Mouse (Mus musculus): Measurements from ENCODE around the gene Tmem238l. TPM values are rescaled to one million over a fixed set of nuclear protein-coding genes. Genes with fewer than 3 reads are reported as not detected.

The Tmem238l gene
- polyA plus RNA-seq, 1 experiment from 2014 or later = not detected

DNA sequence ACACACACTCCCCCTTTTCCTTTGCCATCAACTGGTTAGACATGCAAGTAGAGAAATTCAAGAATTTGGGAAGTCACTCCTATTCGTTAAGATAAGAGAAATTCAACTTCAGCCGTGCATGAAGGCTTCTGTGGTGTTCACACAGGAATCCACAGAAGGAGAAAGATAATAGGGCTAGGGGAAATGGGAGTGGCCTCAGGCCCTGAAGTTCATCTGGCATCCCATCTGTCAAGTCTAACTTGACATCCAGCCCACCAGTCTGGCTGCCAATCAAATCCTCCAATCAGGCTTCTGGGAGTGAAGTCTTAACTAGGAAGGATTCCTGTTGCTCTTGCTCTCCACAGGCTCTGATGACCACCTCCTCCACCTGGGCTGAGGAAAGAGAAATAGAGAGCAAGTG is 46.5 kb downstream of the Tmem238l start:
- H3K4me3 ChIP-seq (ENCODE audit: low read depth, low read length) = no peak overlapping the region
- DNase-seq (ENCODE audit: low spot score) (no peak), ATAC-seq (ENCODE audit: insufficient number of reproducible peaks, low FRiP score, low TSS enrichment, low read depth) (no peak)
- no peaks in the 10 kb centered on the region for H3K27me3 ChIP-seq (ENCODE audit: control insufficient read depth, insufficient read depth, low read length)
- H3K36me3 ChIP-seq (ENCODE audit: control insufficient read depth, insufficient read depth, low read length) = no peaks in the 10 kb centered on the region
- no peak overlapping the region for H3K4me2 ChIP-seq (ENCODE audit: low read depth, severe bottlenecking)
- no peak overlapping the region for H3K27ac ChIP-seq (replicated peaks; ENCODE audit: low read depth, low read length)
- WGBS = 70% methylated on average over 2 of the region's 2 CpGs
- no peaks in the 10 kb centered on the region for H3K4me1 ChIP-seq (ENCODE audit: control insufficient read depth, insufficient read depth, low read length)
- H3K9me3 ChIP-seq (ENCODE audit: control insufficient read depth, low read length) = no peaks in the 10 kb centered on the region
- no peak overlapping the region for H3K9ac ChIP-seq (ENCODE audit: low read length)

DNA sequence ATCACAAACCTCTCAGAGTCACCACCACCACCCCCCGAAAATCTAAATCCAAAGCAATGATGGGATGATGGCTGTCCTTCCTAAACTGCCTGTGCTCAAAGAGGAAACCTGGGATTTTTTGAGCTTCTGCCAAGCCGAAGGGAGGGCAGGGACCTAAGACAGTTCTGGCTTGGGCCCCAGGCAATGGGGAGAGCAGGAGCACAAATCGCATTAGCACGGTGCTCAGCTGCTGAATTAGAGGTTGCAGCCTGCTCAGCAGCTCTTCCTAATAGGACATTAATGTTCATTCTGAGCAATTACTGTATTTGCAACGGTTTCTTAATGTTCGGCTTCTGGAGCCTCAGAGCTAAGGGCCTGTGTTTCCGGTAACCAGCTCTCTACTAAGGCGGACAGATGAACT is 51.5 kb downstream of the Tmem238l start:
- no peaks in the 10 kb centered on the region for H3K36me3 ChIP-seq (ENCODE audit: control insufficient read depth, insufficient read depth, low read length)
- no peak overlapping the region for H3K4me3 ChIP-seq (ENCODE audit: low read depth, low read length)
- no peak for ATAC-seq (ENCODE audit: insufficient number of reproducible peaks, low FRiP score, low TSS enrichment, low read depth)
- no peak overlapping the region for H3K4me2 ChIP-seq (ENCODE audit: low read depth, severe bottlenecking)
- no peak overlapping the region for H3K9ac ChIP-seq (ENCODE audit: low read length)
- no peaks in the 10 kb centered on the region for H3K9me3 ChIP-seq (ENCODE audit: control insufficient read depth, low read length)
- no peaks in the 10 kb centered on the region for H3K27me3 ChIP-seq (ENCODE audit: control insufficient read depth, insufficient read depth, low read length)
- H3K27ac ChIP-seq (replicated peaks; ENCODE audit: low read depth, low read length) = no peak overlapping the region
- H3K4me1 ChIP-seq (ENCODE audit: control insufficient read depth, insufficient read depth, low read length) = no peaks in the 10 kb centered on the region
- no peak for DNase-seq (ENCODE audit: low spot score)
- WGBS = 86% methylated on average over 8 of the region's 8 CpGs

DNA sequence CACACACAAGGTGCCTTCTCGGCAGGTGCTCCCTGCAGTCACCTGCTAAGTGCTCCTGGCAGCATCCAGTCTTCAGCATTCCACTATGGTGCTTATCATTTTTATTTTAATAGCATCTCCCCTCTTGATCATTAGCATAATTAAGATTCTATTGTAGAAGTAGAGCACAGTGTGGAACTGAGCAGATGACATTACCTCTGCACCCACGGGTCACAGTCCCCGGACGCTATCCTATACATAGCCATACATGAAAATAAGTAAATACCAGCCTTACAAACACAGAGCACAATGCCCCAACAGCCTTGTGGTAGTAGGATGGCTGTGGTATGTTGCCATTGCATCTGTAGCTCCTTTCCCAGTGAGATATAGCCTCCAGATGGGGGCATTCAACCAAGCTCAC is 52.1 kb downstream of the Tmem238l start:
- Histone ChIP-seq H3K9ac (ENCODE audit: low read length) (no peak overlapping the region), H3K9me3 (ENCODE audit: control insufficient read depth, low read length) (no peaks in the 10 kb centered on the region), H3K27me3 (ENCODE audit: control insufficient read depth, insufficient read depth, low read length) (no peaks in the 10 kb centered on the region), H3K36me3 (ENCODE audit: control insufficient read depth, insufficient read depth, low read length) (no peaks in the 10 kb centered on the region), H3K4me2 (ENCODE audit: low read depth, severe bottlenecking) (no peak overlapping the region), H3K4me3 (ENCODE audit: low read depth, low read length) (no peak overlapping the region), H3K4me1 (ENCODE audit: control insufficient read depth, insufficient read depth, low read length) (no peaks in the 10 kb centered on the region), H3K27ac (replicated peaks; ENCODE audit: low read depth, low read length) (no peak overlapping the region)
- DNase-seq (ENCODE audit: low spot score) (no peak), ATAC-seq (ENCODE audit: insufficient number of reproducible peaks, low FRiP score, low TSS enrichment, low read depth) (no peak)
- WGBS = 94% methylated on average over 4 of the region's 4 CpGs

- Histone ChIP-seq H3K4me3 (ENCODE audit: low read depth, low read length) (no peak overlapping the region), H3K9ac (ENCODE audit: low read length) (no peak overlapping the region), H3K4me1 (ENCODE audit: control insufficient read depth, insufficient read depth, low read length) (no peaks in the 10 kb centered on the region), H3K36me3 (ENCODE audit: control insufficient read depth, insufficient read depth, low read length) (no peaks in the 10 kb centered on the region), H3K27ac (replicated peaks; ENCODE audit: low read depth, low read length) (no peak overlapping the region), H3K4me2 (ENCODE audit: low read depth, severe bottlenecking) (no peak overlapping the region), H3K9me3 (ENCODE audit: control insufficient read depth, low read length) (no peaks in the 10 kb centered on the region), H3K27me3 (ENCODE audit: control insufficient read depth, insufficient read depth, low read length) (no peaks in the 10 kb centered on the region)
- DNase-seq (ENCODE audit: low spot score) = no peak
- no peak for ATAC-seq (ENCODE audit: insufficient number of reproducible peaks, low FRiP score, low TSS enrichment, low read depth)
- WGBS = 9% methylated on average over 8 of the region's 8 CpGs
Measured at GRCm38 (mm10) chr11:67010430-67010829, 54.0 kb downstream of the Tmem238l start.

GRCm38 (mm10) chr11:67011635-67012034 is 55.2 kb downstream of the Tmem238l start:
- Histone ChIP-seq H3K27ac (replicated peaks; ENCODE audit: low read depth, low read length) (no peak overlapping the region), H3K9me3 (ENCODE audit: control insufficient read depth, low read length) (no peaks in the 10 kb centered on the region), H3K27me3 (ENCODE audit: control insufficient read depth, insufficient read depth, low read length) (no peaks in the 10 kb centered on the region), H3K9ac (ENCODE audit: low read length) (no peak overlapping the region), H3K4me2 (ENCODE audit: low read depth, severe bottlenecking) (no peak overlapping the region), H3K4me3 (ENCODE audit: low read depth, low read length) (no peak overlapping the region), H3K4me1 (ENCODE audit: control insufficient read depth, insufficient read depth, low read length) (no peaks in the 10 kb centered on the region), H3K36me3 (ENCODE audit: control insufficient read depth, insufficient read depth, low read length) (no peaks in the 10 kb centered on the region)
- no peak for ATAC-seq (ENCODE audit: insufficient number of reproducible peaks, low FRiP score, low TSS enrichment, low read depth)
- 45% methylated on average over 4 of the region's 4 CpGs for WGBS
- DNase-seq (ENCODE audit: low spot score) = no peak

Other genes starting within 250 kb of the Tmem238l start
- gene Pirt, start 44.7 kb upstream of the Tmem238l start, polyA plus RNA-seq (2014; fragmentation: Nextera tagmentation; extraction: Ambion mirVana) = not detected in 2 replicates
- gene Tmem220, start 68.5 kb downstream of the Tmem238l start, polyA plus RNA-seq (2014; fragmentation: Nextera tagmentation; extraction: Ambion mirVana) = 0.92 and 1.3 TPM in 2 replicates
- 33.2 and 35.3 TPM in 2 replicates for gene Adprm, start 96.0 kb downstream of the Tmem238l start, polyA plus RNA-seq (2014; fragmentation: Nextera tagmentation; extraction: Ambion mirVana)
- gene Sco1, start 96.0 kb downstream of the Tmem238l start, polyA plus RNA-seq (2014; fragmentation: Nextera tagmentation; extraction: Ambion mirVana) = 21.7 and 23.2 TPM in 2 replicates
- 4.4 and 4.7 TPM in 2 replicates for gene Myh3, start 121.7 kb downstream of the Tmem238l start, polyA plus RNA-seq (2014; fragmentation: Nextera tagmentation; extraction: Ambion mirVana)
- not detected in 2 replicates for gene Myh2, start 214.4 kb downstream of the Tmem238l start, polyA plus RNA-seq (2014; fragmentation: Nextera tagmentation; extraction: Ambion mirVana)
- gene Myh1, start 243.4 kb downstream of the Tmem238l start, polyA plus RNA-seq (2014; fragmentation: Nextera tagmentation; extraction: Ambion mirVana) = 0.19 and 0.20 TPM in 2 replicates

Measured in limb, embryonic 11.5 days (tissue).